In the genomic region with DNA sequence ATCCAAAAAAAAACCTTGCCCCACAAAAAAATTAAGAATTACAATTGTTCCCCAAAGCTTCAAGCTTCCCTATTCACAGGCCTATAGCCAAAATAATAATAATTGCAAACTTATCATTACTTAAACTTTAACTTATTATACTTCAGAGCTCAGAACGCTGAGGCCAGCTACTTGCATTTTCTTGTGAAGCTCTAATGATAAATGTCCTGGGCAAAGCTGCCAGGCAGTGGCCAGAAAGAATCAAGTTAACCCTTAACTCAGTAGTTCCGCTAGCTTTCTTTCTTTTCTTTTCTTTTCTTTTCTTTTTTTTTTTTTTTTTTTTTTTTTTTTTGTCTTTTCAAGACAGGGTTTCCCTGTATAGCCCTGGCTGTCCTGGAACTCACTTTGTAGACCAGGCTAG, we compare ENCODE assay signal across 27 mouse cellular contexts. TPM values are rescaled to one million over a fixed set of nuclear protein-coding genes. Genes with fewer than 3 reads are reported as not detected.
"Had no signal": no experiment of that assay in that cellular context is flagged by ENCODE, and none has a peak within 500 bp of the region (broad histone marks: within the 10 kb centered on the region; RNA-seq: fewer than 3 reads in every experiment).

No protein-coding gene starts in this region.

RNA-seq across cellular contexts. Expression of a gene that starts 4.4 kb away (rescaled TPM):
- polyA plus RNA-seq: heart, adult 2 months; heart, embryonic 10.5 days; heart, embryonic 12.5 days; heart, embryonic 14.5 days; heart, embryonic 15.5 days; heart, embryonic 16.5 days; heart, postnatal 0 days; hindbrain, embryonic 10.5 days; hindbrain, embryonic 11.5 days; hindbrain, embryonic 12.5 days; hindbrain, embryonic 13.5 days; hindbrain, embryonic 14.5 days; hindbrain, embryonic 15.5 days; hindbrain, postnatal 0 days; inflammation-experienced regulatory T-cells, adult 6 months; intestine, embryonic 14.5 days; intestine, embryonic 15.5 days; intestine, embryonic 16.5 days; intestine, postnatal 0 days; kidney, embryonic 14.5 days; kidney, embryonic 15.5 days; kidney, embryonic 16.5 days; kidney, postnatal 0 days; large intestine, adult 2 months had no signal

RNA-seq across cellular contexts. Expression of a gene that starts 37.2 kb away (rescaled TPM):
- polyA plus RNA-seq: heart, adult 2 months; heart, embryonic 10.5 days; heart, embryonic 11.5 days; heart, embryonic 12.5 days; heart, embryonic 13.5 days; heart, embryonic 14.5 days; heart, embryonic 15.5 days; heart, embryonic 16.5 days; heart, postnatal 0 days; hindbrain, embryonic 10.5 days; hindbrain, embryonic 11.5 days; hindbrain, embryonic 12.5 days; hindbrain, embryonic 13.5 days; hindbrain, embryonic 14.5 days; hindbrain, embryonic 15.5 days; hindbrain, embryonic 16.5 days; hindbrain, postnatal 0 days; inflammation-experienced regulatory T-cells, adult 6 months; intestine, embryonic 14.5 days; intestine, embryonic 15.5 days; intestine, embryonic 16.5 days; intestine, postnatal 0 days; kidney, embryonic 14.5 days; kidney, embryonic 15.5 days; kidney, embryonic 16.5 days; kidney, postnatal 0 days; large intestine, adult 2 months had no signal

RNA-seq across cellular contexts. Expression of a gene that starts 55.2 kb away (rescaled TPM):
- polyA plus RNA-seq: heart, adult 2 months; heart, embryonic 10.5 days; heart, embryonic 11.5 days; heart, embryonic 12.5 days; heart, embryonic 13.5 days; heart, embryonic 14.5 days; heart, embryonic 15.5 days; heart, embryonic 16.5 days; heart, postnatal 0 days; hindbrain, embryonic 10.5 days; hindbrain, embryonic 11.5 days; hindbrain, embryonic 12.5 days; hindbrain, embryonic 13.5 days; hindbrain, embryonic 14.5 days; hindbrain, embryonic 15.5 days; hindbrain, embryonic 16.5 days; hindbrain, postnatal 0 days; inflammation-experienced regulatory T-cells, adult 6 months; intestine, embryonic 14.5 days; intestine, embryonic 15.5 days; intestine, embryonic 16.5 days; intestine, postnatal 0 days; kidney, embryonic 14.5 days; kidney, embryonic 15.5 days; kidney, embryonic 16.5 days; kidney, postnatal 0 days; large intestine, adult 2 months had no signal
